Mouse (Mus musculus) heart, embryonic 14.5 days (tissue): Measurements from ENCODE around the gene Ccnb2. TPM values are rescaled to one million over a fixed set of nuclear protein-coding genes. Genes with fewer than 3 reads are reported as not detected.

ENCODE experiments used
- ATAC-seq: fragments of 200-750 bp; cut with Nextera tagmentation; 2 replicates; pipeline ENCODE4 v1.8.0; 2017; ENCODE audit warnings: low read depth, moderate TSS enrichment; ENCODE audit not compliant: insufficient number of reproducible peaks, insufficient read depth, low FRiP score
- H3K27ac ChIP-seq, 2 experiments: fragments of 200-500 bp in 1 of 2; fragments of 300-500 bp in 1 of 2; sonication (generic) in 1 of 2; replicated peaks in 1 of 2; 2 replicates each; pipeline ENCODE4 v1.5.1; 2012 to 2014; ENCODE audit warnings: low read depth in 2 of 2, low read length in 2 of 2, control low read depth in 1 of 2, mild to moderate bottlenecking in 1 of 2, mixed read lengths in 1 of 2; ENCODE audit not compliant: control insufficient read depth in 1 of 2, insufficient read depth in 1 of 2
- H3K27me3 ChIP-seq: fragments of 300-500 bp; sonication (generic); 2 replicates; pipeline ENCODE4 v1.6.1; 2014; ENCODE audit warnings: mild to moderate bottlenecking, low read length, control low read depth; ENCODE audit not compliant: control insufficient read depth, insufficient read depth
- H3K36me3 ChIP-seq: fragments of 300-500 bp; sonication (generic); 2 replicates; pipeline ENCODE4 v1.6.1; 2014; ENCODE audit warnings: mild to moderate bottlenecking, control low read depth, low read length, mixed read lengths; ENCODE audit not compliant: control insufficient read depth, insufficient read depth
- H3K4me1 ChIP-seq, 2 experiments: fragments of 200-500 bp in 1 of 2; fragments of 300-500 bp in 1 of 2; sonication (generic) in 1 of 2; 2 replicates each; pipeline ENCODE4 v1.6.1; 2012 to 2014; ENCODE audit warnings: low read length in 2 of 2, control low read depth in 1 of 2, mixed read lengths in 1 of 2; ENCODE audit not compliant: control insufficient read depth in 2 of 2, insufficient read depth in 2 of 2
- H3K4me2 ChIP-seq: fragments of 300-500 bp; sonication (generic); 2 replicates; pipeline ENCODE4 v1.6.1; 2014; ENCODE audit warnings: mild to moderate bottlenecking, low read length
- H3K4me3 ChIP-seq, 2 experiments: fragments of 200-500 bp in 1 of 2; fragments of 300-500 bp in 1 of 2; sonication (generic) in 1 of 2; 2 replicates each; pipeline ENCODE4 v1.5.1; 2012 to 2014; ENCODE audit warnings: low read length in 2 of 2, mild to moderate bottlenecking in 2 of 2, control low read depth in 1 of 2, low read depth in 1 of 2, moderate library complexity in 1 of 2; ENCODE audit not compliant: control insufficient read depth in 1 of 2, insufficient read depth in 1 of 2
- H3K9ac ChIP-seq: fragments of 300-500 bp; sonication (generic); 2 replicates; pipeline ENCODE4 v1.6.1; 2014; ENCODE audit warnings: mild to moderate bottlenecking, low read length
- H3K9me3 ChIP-seq: fragments of 300-500 bp; sonication (generic); 2 replicates; pipeline ENCODE4 v1.6.1; 2016; ENCODE audit warnings: low read length, control low read depth; ENCODE audit not compliant: control insufficient read depth
- WGBS: fragments of 180-500 bp; shearing (Covaris S2); extraction: QIAGEN DNeasy Blood & Tissue Kit; methylation state at CpG from one replicate; pipeline ENCODE4 v1.1.7; 2014; 5-methylcytosine and 5-hydroxymethylcytosine counted together
- polyA plus RNA-seq: library from polyadenylated mRNA; unstranded; fragments of >200 nt; fragmentation: Nextera tagmentation; extraction: Ambion mirVana; gene quantifications from 2 replicates; pipeline ENCODE4 v1.2.1, GENCODE M21; 2014

The Ccnb2 gene
- polyA plus RNA-seq, 1 experiment from 2014 or later: 152 TPM

- H3K27me3 ChIP-seq: no peaks in the 10 kb centered on the region
- 19% methylated on average over 6 of the region's 6 CpGs for WGBS
- ATAC-seq: no peak
These were observed 28.8 kb downstream of the Ccnb2 start for GRCm38 (mm10) chr9:70392563-70392907.

GRCm38 (mm10) chr9:70391660-70392562 is 29.4 kb downstream of the Ccnb2 start:
- Histone ChIP-seq H3K4me3 (no peak overlapping the region), H3K4me1 (no peaks in the 10 kb centered on the region), H3K27ac (no peak overlapping the region), H3K27me3 (no peaks in the 10 kb centered on the region), H3K9me3 (no peaks in the 10 kb centered on the region), H3K36me3 (peaks cover 26% of the 10 kb centered on the region), H3K9ac (no peak overlapping the region), H3K4me2 (no peak overlapping the region)
- 71% methylated on average over 12 of the region's 12 CpGs for WGBS
- ATAC-seq: no peak

More at GRCm38 (mm10) chr9:70392563-70392907, 28.8 kb downstream of the Ccnb2 start:
- no peak overlapping the region for H3K27ac ChIP-seq
- H3K4me2 ChIP-seq: no peak overlapping the region
- no peaks in the 10 kb centered on the region for H3K4me1 ChIP-seq
- H3K4me3 ChIP-seq: no peak overlapping the region
- no peaks in the 10 kb centered on the region for H3K9me3 ChIP-seq
- H3K36me3 ChIP-seq: peaks cover 27% of the 10 kb centered on the region
- H3K9ac ChIP-seq: no peak overlapping the region

GRCm38 (mm10) chr9:70391042-70391441 is 30.3 kb downstream of the Ccnb2 start:
- no peaks in the 10 kb centered on the region for H3K27me3 ChIP-seq
- 89% methylated on average over 5 of the region's 5 CpGs for WGBS
- no peak overlapping the region for H3K9ac ChIP-seq
- no peak for ATAC-seq
- peaks cover 20% of the 10 kb centered on the region for H3K36me3 ChIP-seq
- H3K4me1 ChIP-seq: no peaks in the 10 kb centered on the region
- no peak overlapping the region for H3K4me3 ChIP-seq
- H3K27ac ChIP-seq: no peak overlapping the region
- no peaks in the 10 kb centered on the region for H3K9me3 ChIP-seq
- H3K4me2 ChIP-seq: no peak overlapping the region

DNA sequence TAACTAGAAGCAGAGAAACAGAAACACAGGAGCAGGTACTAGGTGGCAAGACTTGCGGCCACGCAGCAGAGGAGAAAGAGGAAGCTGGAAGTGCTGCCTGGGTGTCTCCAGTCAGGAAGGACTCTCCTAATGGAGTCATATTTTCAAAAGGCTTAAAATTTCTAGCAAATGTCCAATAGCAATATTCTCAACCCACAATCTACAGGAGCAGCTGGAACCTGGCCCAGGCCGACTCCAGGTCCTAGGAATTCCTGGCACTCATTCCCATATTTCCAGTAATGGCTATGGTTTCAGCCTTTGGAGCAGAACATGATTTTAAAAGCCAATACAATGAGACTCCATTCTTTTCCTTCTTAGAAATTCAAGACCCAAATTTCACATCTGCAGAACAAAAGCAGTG is 31.8 kb downstream of the Ccnb2 start:
- Histone ChIP-seq H3K9ac (no peak overlapping the region), H3K9me3 (no peaks in the 10 kb centered on the region), H3K27me3 (no peaks in the 10 kb centered on the region), H3K4me2 (no peak overlapping the region), H3K4me1 (no peaks in the 10 kb centered on the region), H3K4me3 (no peak overlapping the region), H3K36me3 (peaks cover 27% of the 10 kb centered on the region), H3K27ac (no peak overlapping the region)
- WGBS: 65% methylated on average over 3 of the region's 3 CpGs
- no peak for ATAC-seq

GRCm38 (mm10) chr9:70387410-70388119 is 33.8 kb downstream of the Ccnb2 start:
- no peak overlapping the region for H3K27ac ChIP-seq
- H3K36me3 ChIP-seq: peaks cover 33% of the 10 kb centered on the region
- 77% methylated on average over 4 of the region's 4 CpGs for WGBS
- no peaks in the 10 kb centered on the region for H3K27me3 ChIP-seq
- H3K4me3 ChIP-seq: no peak overlapping the region
- H3K4me2 ChIP-seq: no peak overlapping the region
- no peaks in the 10 kb centered on the region for H3K9me3 ChIP-seq
- no peaks in the 10 kb centered on the region for H3K4me1 ChIP-seq
- no peak for ATAC-seq
- H3K9ac ChIP-seq: no peak overlapping the region

GRCm38 (mm10) chr9:70384958-70385728 is 36.2 kb downstream of the Ccnb2 start:
- Histone ChIP-seq H3K9me3 (no peaks in the 10 kb centered on the region), H3K4me2 (no peak overlapping the region), H3K4me3 (no peak overlapping the region), H3K36me3 (peaks cover 40% of the 10 kb centered on the region), H3K9ac (no peak overlapping the region), H3K27me3 (no peaks in the 10 kb centered on the region), H3K27ac (no peak overlapping the region), H3K4me1 (no peaks in the 10 kb centered on the region)
- ATAC-seq: no peak
- WGBS: 81% methylated on average over 18 of the region's 18 CpGs

- peaks cover 44% of the 10 kb centered on the region for H3K36me3 ChIP-seq
- whole genome bisulfite sequencing: 91% methylated on average over 4 of the region's 4 CpGs
These were observed 36.9 kb downstream of the Ccnb2 start for GRCm38 (mm10) chr9:70384494-70384893.

More at GRCm38 (mm10) chr9:70384494-70384893, 36.9 kb downstream of the Ccnb2 start:
- no peaks in the 10 kb centered on the region for H3K9me3 ChIP-seq
- H3K4me2 ChIP-seq: no peak overlapping the region
- no peaks in the 10 kb centered on the region for H3K27me3 ChIP-seq
- H3K27ac ChIP-seq: no peak overlapping the region
- no peak overlapping the region for H3K4me3 ChIP-seq
- no peak overlapping the region for H3K9ac ChIP-seq
- H3K4me1 ChIP-seq: no peaks in the 10 kb centered on the region
- no peak for ATAC-seq
